Mouse (Mus musculus) hindbrain, embryonic 10.5 days (tissue): ENCODE measurements at regions not wholly inside any gene's neighbourhood (a gene's known extent, or its start where the extent isn't known, plus 50 kb on each side); places are given as distances from the start of the nearest gene placed in this dataset.
"Not testable (repeated sequence)": the region's sequence is repeated elsewhere in the genome, so short reads cannot be mapped to it uniquely, and the experiment has no call there.

Experiments used
- DNase-seq: peaks from one replicate; pipeline ENCODE4 v3.0.0-alpha.2; 2017; ENCODE audit warnings: low spot score
- H3K27ac ChIP-seq: fragments of 300-500 bp; sonication (generic); 2 replicates; pipeline ENCODE4 v1.5.1; 2016; ENCODE audit warnings: mild to moderate bottlenecking, moderate library complexity
- H3K27me3 ChIP-seq: fragments of 300-500 bp; sonication (generic); 2 replicates; pipeline ENCODE4 v1.6.1; 2016; ENCODE audit warnings: mild to moderate bottlenecking; ENCODE audit not compliant: poor library complexity, insufficient read depth, severe bottlenecking
- H3K36me3 ChIP-seq: fragments of 300-500 bp; sonication (generic); 2 replicates; pipeline ENCODE4 v1.6.1; 2016; ENCODE audit warnings: mild to moderate bottlenecking, moderate library complexity
- H3K4me1 ChIP-seq: fragments of 300-500 bp; sonication (generic); replicated peaks from 2 replicates; pipeline ENCODE4 v1.6.1; 2016; ENCODE audit warnings: mild to moderate bottlenecking
- H3K4me3 ChIP-seq: fragments of 300-500 bp; sonication (generic); 2 replicates; pipeline ENCODE4 v1.5.1; 2016; ENCODE audit warnings: mild to moderate bottlenecking, moderate library complexity
- H3K9me3 ChIP-seq: fragments of 300-500 bp; sonication (generic); 2 replicates; pipeline ENCODE4 v1.6.1; 2016; ENCODE audit warnings: mild to moderate bottlenecking, moderate library complexity
- WGBS: fragments of 180-500 bp; shearing (Covaris S2); methylation state at CpG from one replicate; pipeline ENCODE4 v1.1.7; 2016; 5-methylcytosine and 5-hydroxymethylcytosine counted together

DNA sequence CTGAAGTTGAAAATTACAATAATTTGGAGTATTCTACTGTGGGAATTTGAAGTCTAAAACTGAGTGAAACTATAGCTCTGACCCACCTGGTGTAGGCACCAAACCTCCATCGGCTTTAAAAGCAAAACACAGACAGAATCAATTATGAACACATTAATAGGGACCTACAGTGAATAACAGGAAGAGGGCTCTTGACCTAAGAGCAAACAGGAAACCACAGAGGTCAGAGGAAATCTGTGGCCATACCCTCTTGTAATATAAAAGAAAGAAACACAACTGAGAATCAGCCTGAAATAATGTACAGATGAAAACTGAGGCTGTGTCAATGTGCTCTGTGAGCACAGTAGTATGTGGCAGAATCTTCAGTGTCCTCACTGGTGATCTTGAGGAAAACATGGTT, 789.7 kb upstream of the Zfp386 start:
- WGBS = 88% methylated on average over 1 of the region's 1 CpGs
- Histone ChIP-seq H3K4me3 (no peak overlapping the region), H3K4me1 (no peaks in the 10 kb centered on the region), H3K9me3 (peaks cover 42% of the 10 kb centered on the region), H3K36me3 (no peaks in the 10 kb centered on the region), H3K27me3 (no peaks in the 10 kb centered on the region), H3K27ac (no peak overlapping the region)
- no peak for DNase-seq

- Histone ChIP-seq H3K4me1 (no peaks in the 10 kb centered on the region), H3K36me3 (no peaks in the 10 kb centered on the region), H3K27me3 (no peaks in the 10 kb centered on the region), H3K4me3 (no peak overlapping the region), H3K9me3 (peaks cover 41% of the 10 kb centered on the region), H3K27ac (no peak overlapping the region)
- 87% methylated on average over 3 of the region's 3 CpGs for WGBS
- DNase-seq = no peak
These were observed 788.8 kb upstream of the Zfp386 start for GRCm38 (mm10) chr12:115258744-115259143.

- H3K27me3 ChIP-seq, H3K4me1 ChIP-seq, H3K4me3 ChIP-seq, H3K36me3 ChIP-seq, DNase-seq, H3K27ac ChIP-seq: not testable (repeated sequence)
- H3K9me3 ChIP-seq = peaks cover 44% of the 10 kb centered on the region
These were observed 785.1 kb upstream of the Zfp386 start for GRCm38 (mm10) chr12:115262431-115262830.

- H3K4me3 ChIP-seq, H3K27me3 ChIP-seq, H3K36me3 ChIP-seq, DNase-seq, H3K4me1 ChIP-seq, H3K27ac ChIP-seq: not testable (repeated sequence)
- 79% methylated on average over 1 of the region's 1 CpGs for WGBS
- peaks cover 33% of the 10 kb centered on the region; the same call in 1 of the 2 replicates for H3K9me3 ChIP-seq
These were observed 770.8 kb upstream of the Zfp386 start for GRCm38 (mm10) chr12:115276749-115277148.

DNA sequence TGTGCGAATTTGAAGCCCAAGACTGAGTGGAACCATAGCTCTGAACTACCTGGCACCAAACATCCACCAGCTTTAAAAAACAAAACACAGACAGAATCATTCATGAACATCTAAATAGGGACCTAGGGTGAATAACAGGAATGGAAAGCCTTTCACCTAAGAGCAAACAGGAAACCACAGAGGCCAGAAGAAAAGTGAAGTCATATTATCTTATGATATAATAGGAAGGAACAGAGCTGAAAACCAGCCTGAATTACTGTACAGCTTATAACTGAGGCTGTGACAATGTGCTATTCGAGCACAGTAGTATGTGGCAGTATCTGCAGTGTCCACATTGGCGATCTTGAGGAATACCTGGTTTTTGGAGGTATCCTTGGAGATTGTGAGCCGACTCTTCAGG, 753.8 kb upstream of the Zfp386 start:
- WGBS = 67% methylated on average over 4 of the region's 4 CpGs
- not testable (repeated sequence) for H3K27ac ChIP-seq, H3K4me3 ChIP-seq, H3K36me3 ChIP-seq, DNase-seq, H3K27me3 ChIP-seq, H3K4me1 ChIP-seq
- peaks cover 43% of the 10 kb centered on the region for H3K9me3 ChIP-seq

- peaks cover 28% of the 10 kb centered on the region for H3K9me3 ChIP-seq
- H3K27me3 ChIP-seq, H3K36me3 ChIP-seq, H3K27ac ChIP-seq, H3K4me1 ChIP-seq, H3K4me3 ChIP-seq, DNase-seq: not testable (repeated sequence)
These were observed 749.5 kb upstream of the Zfp386 start for GRCm38 (mm10) chr12:115298041-115298440.

GRCm38 (mm10) chr12:115311956-115312355, 735.6 kb upstream of the Zfp386 start:
- H3K36me3 ChIP-seq = no peaks in the 10 kb centered on the region
- H3K4me3 ChIP-seq = no peak overlapping the region
- DNase-seq = no peak
- peaks cover 15% of the 10 kb centered on the region; the same call in 1 of the 2 replicates for H3K9me3 ChIP-seq
- no peaks in the 10 kb centered on the region for H3K4me1 ChIP-seq
- no peaks in the 10 kb centered on the region for H3K27me3 ChIP-seq
- no peak overlapping the region for H3K27ac ChIP-seq

DNA sequence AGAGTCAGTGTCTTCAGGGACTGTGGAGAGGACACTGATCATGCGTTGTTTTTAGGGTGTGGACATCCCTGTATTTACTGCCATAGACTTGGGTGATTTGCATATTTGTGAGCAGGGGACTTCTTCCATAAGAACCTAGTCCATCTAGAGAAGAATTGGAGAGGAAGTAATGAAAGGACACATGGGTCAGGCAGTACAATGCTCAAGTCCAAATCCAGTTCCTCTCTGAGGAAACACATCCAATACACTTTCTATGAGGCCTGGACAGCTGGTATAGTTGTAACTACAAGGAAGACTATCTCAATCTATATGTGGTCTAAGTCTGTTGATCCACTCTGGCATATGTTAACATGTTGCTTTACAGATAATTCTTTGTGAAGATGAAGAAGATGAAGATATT, 734.9 kb upstream of the Zfp386 start:
- H3K27ac ChIP-seq, H3K36me3 ChIP-seq, H3K4me3 ChIP-seq, H3K4me1 ChIP-seq, DNase-seq, H3K27me3 ChIP-seq: not testable (repeated sequence)
- H3K9me3 ChIP-seq = peaks cover 11% of the 10 kb centered on the region; the same call in 1 of the 2 replicates
- WGBS = 80% methylated on average over 1 of the region's 1 CpGs

- H3K9me3 ChIP-seq = peaks cover 14% of the 10 kb centered on the region
- H3K4me3 ChIP-seq, H3K27ac ChIP-seq, DNase-seq, H3K27me3 ChIP-seq, H3K4me1 ChIP-seq, H3K36me3 ChIP-seq: not testable (repeated sequence)
These were observed 726.9 kb upstream of the Zfp386 start for GRCm38 (mm10) chr12:115320641-115321040.

- Histone ChIP-seq H3K4me3 (no peak overlapping the region), H3K27me3 (no peaks in the 10 kb centered on the region), H3K9me3 (peaks cover 49% of the 10 kb centered on the region)
These were observed 719.1 kb upstream of the Zfp386 start for GRCm38 (mm10) chr12:115328439-115328838.

GRCm38 (mm10) chr12:115334770-115335169, 712.8 kb upstream of the Zfp386 start:
- not testable (repeated sequence) for H3K27me3 ChIP-seq, DNase-seq, H3K4me1 ChIP-seq, H3K36me3 ChIP-seq, H3K27ac ChIP-seq, H3K4me3 ChIP-seq
- 87% methylated on average over 3 of the region's 3 CpGs for WGBS
- H3K9me3 ChIP-seq = peaks cover 34% of the 10 kb centered on the region

More at GRCm38 (mm10) chr12:115328439-115328838, 719.1 kb upstream of the Zfp386 start:
- Histone ChIP-seq H3K36me3 (no peaks in the 10 kb centered on the region), H3K27ac (no peak overlapping the region), H3K4me1 (no peaks in the 10 kb centered on the region)
- DNase-seq = no peak
- 60% methylated on average over 1 of the region's 1 CpGs for WGBS

DNA sequence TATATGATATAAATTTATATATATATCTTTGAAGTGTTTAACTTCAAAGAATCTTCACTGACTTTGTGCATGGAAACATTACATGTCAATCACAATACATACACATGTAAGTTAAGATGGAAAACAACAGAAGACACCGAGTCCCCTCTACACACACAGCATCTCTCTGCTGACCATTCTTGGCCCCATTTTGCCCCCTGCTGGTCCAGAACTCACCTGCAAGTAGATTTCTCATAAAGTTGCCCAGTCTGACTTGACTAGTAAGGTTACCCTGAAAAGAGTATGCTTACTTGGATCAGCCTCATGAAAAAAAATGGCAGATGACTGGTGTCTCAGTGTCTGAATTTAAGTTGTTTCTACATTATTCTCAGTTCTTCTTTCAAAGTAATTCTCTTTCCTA, 710.9 kb upstream of the Zfp386 start:
- 89% methylated on average over 1 of the region's 1 CpGs for WGBS
- Histone ChIP-seq H3K4me3 (no peak overlapping the region), H3K4me1 (no peaks in the 10 kb centered on the region), H3K27ac (no peak overlapping the region), H3K9me3 (peaks cover 34% of the 10 kb centered on the region), H3K36me3 (no peaks in the 10 kb centered on the region), H3K27me3 (no peaks in the 10 kb centered on the region)
- DNase-seq = no peak

DNA sequence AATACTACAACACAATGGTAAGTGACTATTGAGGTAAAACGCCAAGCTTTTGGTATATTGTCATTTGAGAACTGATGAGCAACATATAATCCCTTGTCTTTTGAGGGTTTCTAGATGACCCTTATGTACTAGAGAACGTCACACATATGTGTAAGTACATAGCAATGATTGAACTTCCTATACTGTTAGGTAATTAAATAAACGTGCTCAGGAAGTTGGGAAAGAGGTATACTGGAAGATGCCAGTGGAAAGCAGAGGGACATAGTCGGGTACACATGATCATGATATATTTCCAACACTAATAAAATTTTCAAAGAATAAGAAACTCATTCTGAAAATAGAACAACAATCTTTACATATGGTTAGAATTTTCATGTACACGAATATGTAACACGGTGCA, 701.4 kb upstream of the Zfp386 start:
- H3K4me1 ChIP-seq, H3K27me3 ChIP-seq, H3K27ac ChIP-seq, H3K4me3 ChIP-seq, DNase-seq, H3K36me3 ChIP-seq, H3K9me3 ChIP-seq: not testable (repeated sequence)
- WGBS = 81% methylated on average over 5 of the region's 6 CpGs

- not testable (repeated sequence) for H3K4me3 ChIP-seq, H3K4me1 ChIP-seq, DNase-seq, H3K27ac ChIP-seq, H3K27me3 ChIP-seq, H3K36me3 ChIP-seq
- WGBS = 71% methylated on average over 2 of the region's 2 CpGs
- H3K9me3 ChIP-seq = peaks cover 11% of the 10 kb centered on the region
These were observed 688.5 kb upstream of the Zfp386 start for GRCm38 (mm10) chr12:115359050-115359449.
